Mouse (Mus musculus) forebrain, embryonic 11.5 days (tissue): ENCODE results near the gene Cdkal1. TPM values are rescaled to one million over a fixed set of nuclear protein-coding genes. Genes with fewer than 3 reads are reported as not detected.

Source experiments
- ATAC-seq: fragments of 200-750 bp; cut with Nextera tagmentation; replicated peaks from 2 replicates; pipeline ENCODE4 v1.8.0; 2017; ENCODE audit warnings: moderate TSS enrichment; ENCODE audit not compliant: low FRiP score
- DNase-seq: peaks from one replicate; pipeline ENCODE4 v3.0.0-alpha.2; 2017; ENCODE audit warnings: low spot score
- H3K27ac ChIP-seq: fragments of 300-500 bp; sonication (generic); 2 replicates; pipeline ENCODE4 v1.5.1; 2014; ENCODE audit warnings: low read depth, low read length
- H3K27me3 ChIP-seq: fragments of 300-500 bp; sonication (generic); 2 replicates; pipeline ENCODE4 v1.6.1; 2014; ENCODE audit warnings: mild to moderate bottlenecking, low read length, mixed read lengths; ENCODE audit not compliant: control insufficient read depth, insufficient read depth
- H3K36me3 ChIP-seq: fragments of 300-500 bp; sonication (generic); 2 replicates; pipeline ENCODE4 v1.6.1; 2014; ENCODE audit warnings: mild to moderate bottlenecking, low read length, moderate library complexity, mixed read lengths; ENCODE audit not compliant: control insufficient read depth, insufficient read depth
- H3K4me1 ChIP-seq: fragments of 300-500 bp; sonication (generic); replicated peaks from 2 replicates; pipeline ENCODE4 v1.6.1; 2014; ENCODE audit warnings: low read length, mixed read lengths; ENCODE audit not compliant: control insufficient read depth, insufficient read depth
- H3K4me2 ChIP-seq: fragments of 300-500 bp; sonication (generic); 2 replicates; pipeline ENCODE4 v1.6.1; 2014; ENCODE audit warnings: low read depth, mild to moderate bottlenecking, low read length, moderate library complexity, mixed read lengths; ENCODE audit not compliant: severe bottlenecking
- H3K4me3 ChIP-seq: fragments of 300-500 bp; sonication (generic); 2 replicates; pipeline ENCODE4 v1.5.1; 2014; ENCODE audit warnings: low read depth, low read length
- H3K9ac ChIP-seq: fragments of 300-500 bp; sonication (generic); 2 replicates; pipeline ENCODE4 v1.6.1; 2014; ENCODE audit warnings: low read length
- H3K9me3 ChIP-seq: fragments of 300-500 bp; sonication (generic); 2 replicates; pipeline ENCODE4 v1.6.1; 2016; ENCODE audit warnings: low read length, mixed read lengths; ENCODE audit not compliant: control insufficient read depth
- WGBS: fragments of 180-500 bp; shearing (Covaris S2); extraction: QIAGEN DNeasy Blood & Tissue Kit; methylation state at CpG from one replicate; pipeline ENCODE4 v1.1.7; 2014; 5-methylcytosine and 5-hydroxymethylcytosine counted together
- polyA plus RNA-seq: library from polyadenylated mRNA; unstranded; fragments of >200 nt; fragmentation: Nextera tagmentation; extraction: Ambion mirVana; gene quantifications from 2 replicates; pipeline ENCODE4 v1.2.1, GENCODE M21; 2014

Gene Cdkal1
- polyA plus RNA-seq, 1 experiment from 2014 or later = 38.9 TPM

GRCm38 (mm10) chr13:29621363-29621762 is 234.1 kb downstream of the Cdkal1 start:
- DNase-seq (no peak), ATAC-seq (no peak)
- Histone ChIP-seq H3K4me2 (no peak overlapping the region), H3K4me1 (0 out of 2 replicates have a peak, but pooled peaks cover 2% of the 10 kb centered on the region), H3K36me3 (no peaks in the 10 kb centered on the region), H3K9ac (no peak overlapping the region), H3K27me3 (no peaks in the 10 kb centered on the region), H3K9me3 (no peaks in the 10 kb centered on the region), H3K4me3 (no peak overlapping the region), H3K27ac (no peak overlapping the region)
- 97% methylated on average over 1 of the region's 1 CpGs for WGBS

- WGBS = 96% methylated on average over 7 of the region's 7 CpGs
- DNase-seq (no peak), ATAC-seq (no peak)
- Histone ChIP-seq H3K9ac (no peak overlapping the region), H3K36me3 (no peaks in the 10 kb centered on the region), H3K4me1 (0 out of 2 replicates have a peak, but pooled peaks cover 2% of the 10 kb centered on the region), H3K4me2 (no peak overlapping the region), H3K27me3 (no peaks in the 10 kb centered on the region), H3K27ac (no peak overlapping the region), H3K9me3 (no peaks in the 10 kb centered on the region), H3K4me3 (no peak overlapping the region)
These were observed 234.6 kb downstream of the Cdkal1 start for GRCm38 (mm10) chr13:29620826-29621225.

- WGBS = 83% methylated on average over 3 of the region's 3 CpGs
- Histone ChIP-seq H3K27ac (no peak overlapping the region), H3K9ac (no peak overlapping the region), H3K27me3 (no peaks in the 10 kb centered on the region), H3K4me1 (peaks cover 5% of the 10 kb centered on the region; the same call in 1 of the 2 replicates), H3K4me3 (no peak overlapping the region), H3K36me3 (no peaks in the 10 kb centered on the region), H3K9me3 (no peaks in the 10 kb centered on the region), H3K4me2 (no peak overlapping the region)
- DNase-seq (no peak), ATAC-seq (no peak)
These were observed 238.8 kb downstream of the Cdkal1 start for GRCm38 (mm10) chr13:29616654-29617171.

- Histone ChIP-seq H3K4me1 (peaks cover 8% of the 10 kb centered on the region; the same call in 1 of the 2 replicates), H3K9me3 (no peaks in the 10 kb centered on the region), H3K9ac (no peak overlapping the region), H3K27me3 (no peaks in the 10 kb centered on the region), H3K36me3 (no peaks in the 10 kb centered on the region), H3K27ac (no peak overlapping the region), H3K4me2 (no peak overlapping the region), H3K4me3 (no peak overlapping the region)
- DNase-seq (no peak), ATAC-seq (no peak)
- 91% methylated on average over 3 of the region's 3 CpGs for WGBS
These were observed 239.5 kb downstream of the Cdkal1 start for GRCm38 (mm10) chr13:29615987-29616386.

- H3K9me3 ChIP-seq = no peaks in the 10 kb centered on the region
- no peak overlapping the region for H3K4me2 ChIP-seq
- no peak for DNase-seq
- no peak for ATAC-seq
- 82% methylated on average over 7 of the region's 7 CpGs for WGBS
- H3K27ac ChIP-seq = no peak overlapping the region
- H3K9ac ChIP-seq = no peak overlapping the region
- H3K4me1 ChIP-seq = peaks cover 12% of the 10 kb centered on the region
- H3K36me3 ChIP-seq = no peaks in the 10 kb centered on the region
- no peaks in the 10 kb centered on the region for H3K27me3 ChIP-seq
- H3K4me3 ChIP-seq = no peak overlapping the region
These were observed 240.4 kb downstream of the Cdkal1 start for GRCm38 (mm10) chr13:29615081-29615480.

- H3K4me2 ChIP-seq = 0 out of 2 replicates have a peak overlapping the region, but pooled peaks have one; percentile 21
- WGBS = 14% methylated on average over 13 of the region's 13 CpGs
- H3K9me3 ChIP-seq = no peaks in the 10 kb centered on the region
- H3K27me3 ChIP-seq = no peaks in the 10 kb centered on the region
- ATAC-seq (peak; percentile 91), DNase-seq (peak; percentile 70)
- peak overlapping the region; percentile 83 for H3K27ac ChIP-seq
- peaks cover 16% of the 10 kb centered on the region for H3K4me1 ChIP-seq
- H3K36me3 ChIP-seq = no peaks in the 10 kb centered on the region
- no peak overlapping the region for H3K4me3 ChIP-seq
- H3K9ac ChIP-seq = no peak overlapping the region; the same call in 1 of the 2 replicates
These were observed 245.2 kb downstream of the Cdkal1 start for GRCm38 (mm10) chr13:29610051-29610931.

GRCm38 (mm10) chr13:29609441-29609840 is 246.0 kb downstream of the Cdkal1 start:
- Histone ChIP-seq H3K27me3 (no peaks in the 10 kb centered on the region), H3K4me2 (no peak overlapping the region), H3K4me1 (peaks cover 16% of the 10 kb centered on the region), H3K36me3 (no peaks in the 10 kb centered on the region), H3K4me3 (no peak overlapping the region), H3K27ac (peak overlapping the region; percentile 74), H3K9ac (no peak overlapping the region), H3K9me3 (no peaks in the 10 kb centered on the region)
- ATAC-seq = no peak
- DNase-seq = no peak
- WGBS = 74% methylated on average over 5 of the region's 5 CpGs

GRCm38 (mm10) chr13:29604241-29604640 is 251.2 kb downstream of the Cdkal1 start:
- WGBS = 26% methylated on average over 6 of the region's 7 CpGs
- ATAC-seq (peak; percentile 83), DNase-seq (peak; percentile 81)
- Histone ChIP-seq H3K4me3 (no peak overlapping the region), H3K9me3 (no peaks in the 10 kb centered on the region), H3K36me3 (no peaks in the 10 kb centered on the region), H3K9ac (no peak overlapping the region), H3K4me1 (peaks cover 3% of the 10 kb centered on the region; the same call in 1 of the 2 replicates), H3K4me2 (no peak overlapping the region), H3K27ac (no peak overlapping the region), H3K27me3 (no peaks in the 10 kb centered on the region)
